Mouse (Mus musculus) hindbrain, embryonic 14.5 days (tissue): ENCODE results near the gene Tbxa2r. TPM values are rescaled to one million over a fixed set of nuclear protein-coding genes. Genes with fewer than 3 reads are reported as not detected.
A peak's percentile ranks its signal among the peaks of the same experiment; 100 is the strongest.

Experiments
- ATAC-seq: fragments of 200-750 bp; cut with Nextera tagmentation; 2 replicates; pipeline ENCODE4 v1.8.0; 2017; ENCODE audit warnings: moderate number of reproducible peaks, mild to moderate bottlenecking, moderate TSS enrichment, moderate library complexity; ENCODE audit not compliant: low FRiP score
- DNase-seq: peaks from one replicate; pipeline ENCODE4 v3.0.0-alpha.2; 2015; ENCODE audit warnings: low spot score
- H3K27ac ChIP-seq: fragments of 300-500 bp; sonication (generic); 2 replicates; pipeline ENCODE4 v1.5.1; 2014; ENCODE audit warnings: mild to moderate bottlenecking, moderate library complexity
- H3K27me3 ChIP-seq: fragments of 300-500 bp; sonication (generic); 2 replicates; pipeline ENCODE4 v1.6.1; 2014; ENCODE audit warnings: mild to moderate bottlenecking, low read length, mixed read lengths; ENCODE audit not compliant: control insufficient read depth, insufficient read depth
- H3K36me3 ChIP-seq: fragments of 300-500 bp; sonication (generic); replicated peaks from 2 replicates; pipeline ENCODE4 v1.6.1; 2014; ENCODE audit not compliant: control insufficient read depth, insufficient read depth
- H3K4me1 ChIP-seq: fragments of 300-500 bp; sonication (generic); replicated peaks from 2 replicates; pipeline ENCODE4 v1.6.1; 2014; ENCODE audit warnings: antibody characterized with exemption, low read length, mixed read lengths; ENCODE audit not compliant: control insufficient read depth, insufficient read depth
- H3K4me2 ChIP-seq: fragments of 300-500 bp; sonication (generic); replicated peaks from 2 replicates; pipeline ENCODE4 v1.6.1; 2014; ENCODE audit warnings: mild to moderate bottlenecking, moderate library complexity
- H3K4me3 ChIP-seq: fragments of 300-500 bp; sonication (generic); replicated peaks from 2 replicates; pipeline ENCODE4 v1.5.1; 2014; ENCODE audit warnings: mild to moderate bottlenecking, low read length
- H3K9ac ChIP-seq: fragments of 300-500 bp; sonication (generic); 2 replicates; pipeline ENCODE4 v1.6.1; 2014
- H3K9me3 ChIP-seq: fragments of 300-500 bp; sonication (generic); 2 replicates; pipeline ENCODE4 v1.6.1; 2016; ENCODE audit warnings: low read length; ENCODE audit not compliant: control insufficient read depth
- WGBS: fragments of 180-500 bp; shearing (Covaris S2); extraction: QIAGEN DNeasy Blood & Tissue Kit; methylation state at CpG from one replicate; pipeline ENCODE4 v1.1.7; 2014; 5-methylcytosine and 5-hydroxymethylcytosine counted together
- polyA plus RNA-seq: library from polyadenylated mRNA; unstranded; fragments of >200 nt; fragmentation: Nextera tagmentation; extraction: Ambion mirVana; gene quantifications from 2 replicates; pipeline ENCODE4 v1.2.1, GENCODE M21; 2014

The Tbxa2r gene
- polyA plus RNA-seq, result 4.3 and 5.4 TPM in 2 replicates

- H3K4me3 ChIP-seq, result no peak within 1 kb of the TSS
- H3K27ac ChIP-seq, result 0 out of 2 replicates have a peak within 1 kb of the TSS, but pooled peaks have one; percentile 5
- DNase-seq (no peak), ATAC-seq (no peak)
- H3K36me3 ChIP-seq, result peaks cover 47% of the 10 kb centered on the region
- WGBS, result 21% methylated on average over 10 of the region's 10 CpGs
- no peaks in the 10 kb centered on the region for H3K4me1 ChIP-seq
- no peaks in the 10 kb centered on the region for H3K9me3 ChIP-seq
- 0 out of 2 replicates have a peak within 1 kb of the TSS, but pooled peaks have one; percentile 10 for H3K9ac ChIP-seq
- peaks cover 14% of the 10 kb centered on the region for H3K27me3 ChIP-seq
- H3K4me2 ChIP-seq, result no peak within 1 kb of the TSS
These were observed at the start of gene Tbxa2r for GRCm38 (mm10) chr10:81328386-81328785. Gene Tbxa2r (plus strand): TSS chr10:81328731.

- Histone ChIP-seq H3K9me3 (no peaks in the 10 kb centered on the region), H3K36me3 (no peaks in the 10 kb centered on the region), H3K27ac (no peak overlapping the region), H3K27me3 (peaks cover 14% of the 10 kb centered on the region), H3K4me1 (no peaks in the 10 kb centered on the region), H3K4me2 (no peak overlapping the region), H3K9ac (no peak overlapping the region), H3K4me3 (no peak overlapping the region)
- ATAC-seq (no peak), DNase-seq (no peak)
- 43% methylated on average over 10 of the region's 10 CpGs for WGBS
These were observed 49.0 kb upstream of the Tbxa2r start for GRCm38 (mm10) chr10:81279496-81279895.

- H3K9ac ChIP-seq, result no peak overlapping the region
- H3K4me3 ChIP-seq, result no peak overlapping the region
- peaks cover 25% of the 10 kb centered on the region for H3K27me3 ChIP-seq
- no peak overlapping the region for H3K4me2 ChIP-seq
- H3K4me1 ChIP-seq, result no peaks in the 10 kb centered on the region; the same call in 1 of the 2 replicates
- H3K9me3 ChIP-seq, result no peaks in the 10 kb centered on the region
- WGBS, result 51% methylated on average over 6 of the region's 6 CpGs
- no peak overlapping the region for H3K27ac ChIP-seq
- ATAC-seq (no peak), DNase-seq (no peak)
- no peaks in the 10 kb centered on the region for H3K36me3 ChIP-seq
These were observed 44.3 kb upstream of the Tbxa2r start for GRCm38 (mm10) chr10:81284189-81284588.

- Histone ChIP-seq H3K27me3 (peaks cover 28% of the 10 kb centered on the region), H3K9me3 (no peaks in the 10 kb centered on the region), H3K4me1 (no peaks in the 10 kb centered on the region; the same call in 1 of the 2 replicates), H3K9ac (no peak overlapping the region), H3K4me2 (peak overlapping the region; percentile 85), H3K27ac (no peak overlapping the region), H3K36me3 (no peaks in the 10 kb centered on the region), H3K4me3 (peak overlapping the region; percentile 46; the same call in 1 of the 2 replicates)
- no peak for DNase-seq
- 14% methylated on average over 17 of the region's 17 CpGs for WGBS
- ATAC-seq, result no peak
These were observed 43.8 kb upstream of the Tbxa2r start for GRCm38 (mm10) chr10:81284719-81285118.

- H3K4me2 ChIP-seq, result peak overlapping the region; percentile 85
- H3K27me3 ChIP-seq, result peaks cover 40% of the 10 kb centered on the region
- ATAC-seq (peak; percentile 77), DNase-seq (peak; percentile 94)
- 2% methylated on average over 54 of the region's 54 CpGs for WGBS
- H3K27ac ChIP-seq, result no peak overlapping the region
- H3K9ac ChIP-seq, result peak overlapping the region; percentile 61
- H3K9me3 ChIP-seq, result no peaks in the 10 kb centered on the region
- H3K4me3 ChIP-seq, result peak overlapping the region; percentile 46
- H3K4me1 ChIP-seq, result peaks cover 4% of the 10 kb centered on the region
- H3K36me3 ChIP-seq, result no peaks in the 10 kb centered on the region
These were observed 42.7 kb upstream of the Tbxa2r start for GRCm38 (mm10) chr10:81285694-81286450.

GRCm38 (mm10) chr10:81286586-81286985, 41.9 kb upstream of the Tbxa2r start:
- peaks cover 8% of the 10 kb centered on the region for H3K4me1 ChIP-seq
- no peak overlapping the region for H3K4me3 ChIP-seq
- no peaks in the 10 kb centered on the region for H3K9me3 ChIP-seq
- H3K27me3 ChIP-seq, result peaks cover 47% of the 10 kb centered on the region
- H3K4me2 ChIP-seq, result no peak overlapping the region
- WGBS, result 52% methylated on average over 6 of the region's 6 CpGs
- no peak for DNase-seq
- H3K36me3 ChIP-seq, result no peaks in the 10 kb centered on the region
- ATAC-seq, result no peak
- H3K9ac ChIP-seq, result no peak overlapping the region
- no peak overlapping the region for H3K27ac ChIP-seq

GRCm38 (mm10) chr10:81287513-81288157, 40.9 kb upstream of the Tbxa2r start:
- Histone ChIP-seq H3K9ac (no peak overlapping the region), H3K36me3 (no peaks in the 10 kb centered on the region), H3K27me3 (peaks cover 50% of the 10 kb centered on the region), H3K27ac (no peak overlapping the region), H3K4me3 (no peak overlapping the region), H3K4me2 (no peak overlapping the region), H3K9me3 (no peaks in the 10 kb centered on the region), H3K4me1 (peaks cover 8% of the 10 kb centered on the region)
- ATAC-seq, result no peak
- no peak for DNase-seq
- 63% methylated on average over 8 of the region's 8 CpGs for WGBS

- Histone ChIP-seq H3K36me3 (no peaks in the 10 kb centered on the region), H3K27ac (no peak overlapping the region), H3K4me2 (no peak overlapping the region), H3K27me3 (peaks cover 45% of the 10 kb centered on the region), H3K9me3 (no peaks in the 10 kb centered on the region), H3K4me3 (no peak overlapping the region), H3K4me1 (peaks cover 8% of the 10 kb centered on the region), H3K9ac (peak overlapping the region; percentile 16; the same call in 1 of the 2 replicates)
- ATAC-seq (no peak), DNase-seq (peak; percentile 49)
- 34% methylated on average over 6 of the region's 6 CpGs for WGBS
These were observed 39.9 kb upstream of the Tbxa2r start for GRCm38 (mm10) chr10:81288601-81289000.

- 2% methylated on average over 7 of the region's 7 CpGs for WGBS
- no peak overlapping the region for H3K9ac ChIP-seq
- H3K4me2 ChIP-seq, result no peak overlapping the region
- H3K36me3 ChIP-seq, result no peaks in the 10 kb centered on the region
- ATAC-seq (no peak), DNase-seq (peak; percentile 75)
- peaks cover 14% of the 10 kb centered on the region for H3K4me1 ChIP-seq
- no peak overlapping the region for H3K27ac ChIP-seq
- H3K4me3 ChIP-seq, result no peak overlapping the region
- H3K27me3 ChIP-seq, result peaks cover 38% of the 10 kb centered on the region
- H3K9me3 ChIP-seq, result no peaks in the 10 kb centered on the region
These were observed 39.3 kb upstream of the Tbxa2r start for GRCm38 (mm10) chr10:81289278-81289677.
